Mouse (Mus musculus) left cerebral cortex, adult 18-20 months (tissue): ENCODE measurements around the gene Zfp653. TPM values are rescaled to one million over a fixed set of nuclear protein-coding genes. Genes with fewer than 3 reads are reported as not detected.

Experiments
- DNase-seq, 2 experiments: peaks; one replicate each; pipeline ENCODE4 v3.0.0; 2021 to 2022; ENCODE audit warnings: low spot score in 2 of 2, mixed read lengths in 1 of 2
- total RNA-seq, 2 experiments: library from RNA; stranded (reverse); gene quantifications; 2 replicates each; pipeline ENCODE4 v1.2.3; 2021

Gene Zfp653
- total RNA-seq, 2 experiments from 2014 or later: 19.8 to 21.1 TPM

DNA sequence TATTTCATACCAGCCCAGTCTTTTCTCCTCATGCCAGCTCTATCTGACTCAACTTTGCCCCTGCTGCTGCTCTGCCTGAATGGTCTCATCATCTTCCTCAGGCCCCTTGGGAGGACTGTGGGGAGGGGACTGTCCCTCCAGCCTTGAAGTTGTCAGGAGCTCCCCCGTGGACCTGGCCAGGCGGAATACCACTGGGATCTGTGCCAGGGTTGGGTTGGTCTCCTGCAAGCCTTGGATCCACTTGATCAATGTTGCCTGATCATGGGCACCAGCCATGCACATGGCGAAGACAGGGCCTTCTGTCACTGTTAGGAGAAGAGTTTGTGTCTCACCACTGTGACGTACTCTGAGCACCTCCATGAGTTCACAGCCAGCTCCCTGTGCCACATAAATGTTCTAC lies 1.1 kb upstream of the Zfp653 start:
- DNase-seq: no peak

DNA sequence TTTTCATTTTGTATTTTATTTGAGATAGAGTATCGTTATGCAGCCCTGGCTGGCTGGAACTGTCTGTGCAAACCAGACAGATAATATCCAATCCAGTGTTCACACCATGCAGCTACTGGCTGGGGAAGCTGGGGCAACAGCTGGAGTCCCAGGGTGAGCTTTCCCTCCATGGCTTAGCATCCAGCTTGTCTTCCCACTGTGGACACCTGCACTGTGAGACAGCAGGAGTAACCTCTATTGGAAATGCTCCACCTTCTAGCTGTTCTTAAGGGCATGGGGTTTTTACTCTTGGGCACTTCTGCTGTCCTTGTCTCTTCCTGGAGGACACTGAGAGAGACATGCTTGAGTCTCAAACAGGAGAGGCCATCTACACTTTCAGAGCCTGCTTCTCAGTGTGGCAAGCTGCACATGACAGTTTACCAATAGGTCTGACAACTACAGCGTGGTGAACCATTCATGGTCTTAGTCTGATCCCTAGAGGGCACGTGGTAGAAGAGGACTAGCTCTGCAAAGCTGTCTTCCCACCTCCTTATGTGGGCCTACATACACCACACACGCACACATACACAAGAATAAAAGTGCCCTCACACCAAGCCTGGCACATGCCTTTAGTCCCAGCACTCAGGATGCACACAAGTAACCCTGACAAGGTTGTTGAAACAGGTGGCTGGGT lies 1.2 kb downstream of the Zfp653 start:
- no peak for DNase-seq

DNA sequence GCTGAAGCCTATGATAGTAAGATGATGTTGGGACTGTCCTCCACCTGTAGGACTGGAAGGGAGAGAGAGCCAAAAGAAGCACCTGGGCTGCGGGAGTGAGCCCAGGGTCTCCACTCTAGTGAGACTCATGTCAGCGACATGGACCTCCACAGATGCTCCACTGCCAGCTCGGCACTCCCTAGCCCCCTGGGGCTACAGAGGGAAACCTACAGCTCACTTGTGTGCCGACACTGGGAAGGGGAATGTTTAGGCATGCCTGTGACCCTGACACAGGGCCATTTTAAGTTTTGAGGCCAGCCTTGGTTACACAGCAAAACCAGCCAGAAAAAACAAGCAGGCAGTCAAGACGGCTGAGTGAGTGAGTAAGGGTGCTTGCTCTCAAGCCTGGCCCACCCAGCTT lies 4.0 kb downstream of the Zfp653 start:
- no peak for DNase-seq

DNA sequence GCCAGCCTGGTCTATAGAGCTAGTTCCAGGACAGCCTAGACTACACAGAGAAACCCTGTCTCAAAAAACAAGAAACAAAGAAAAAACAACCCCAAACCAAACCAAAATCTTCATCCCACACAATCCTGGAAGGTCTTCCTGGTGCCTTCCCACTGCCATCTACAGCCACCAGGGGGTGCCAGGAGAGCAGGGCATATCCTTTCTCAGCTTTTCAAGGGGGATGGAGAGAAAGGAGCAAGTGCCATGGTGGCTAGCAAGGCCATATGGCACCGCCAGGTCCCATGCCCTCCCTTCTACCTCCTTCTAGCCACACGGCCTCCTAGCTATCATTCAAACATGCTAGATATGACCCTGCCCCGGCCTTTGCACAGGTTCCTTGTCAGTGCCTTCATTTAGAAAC lies 4.7 kb downstream of the Zfp653 start:
- peak; percentile 56 to 69 for DNase-seq

DNA sequence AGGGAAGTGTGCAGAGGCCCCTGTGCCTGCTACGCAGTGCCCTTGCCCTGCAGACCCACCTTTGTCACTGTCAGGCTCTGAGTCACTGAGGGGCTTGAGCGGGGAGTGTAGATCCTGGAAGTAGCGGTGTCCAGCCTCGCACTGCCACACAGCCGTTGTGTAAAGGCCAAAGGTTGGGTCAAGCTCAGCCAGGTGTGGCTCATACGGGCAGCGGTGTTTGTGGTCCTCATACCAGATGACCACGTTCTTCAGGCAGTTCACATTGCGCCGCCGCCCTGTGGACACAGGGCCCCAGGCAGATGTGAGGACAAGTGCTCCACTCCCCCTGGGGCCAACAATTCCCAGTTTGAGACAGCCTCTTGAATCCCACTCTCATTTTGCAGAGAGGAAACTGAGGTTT lies 5.5 kb downstream of the Zfp653 start:
- DNase-seq: no peak

DNA sequence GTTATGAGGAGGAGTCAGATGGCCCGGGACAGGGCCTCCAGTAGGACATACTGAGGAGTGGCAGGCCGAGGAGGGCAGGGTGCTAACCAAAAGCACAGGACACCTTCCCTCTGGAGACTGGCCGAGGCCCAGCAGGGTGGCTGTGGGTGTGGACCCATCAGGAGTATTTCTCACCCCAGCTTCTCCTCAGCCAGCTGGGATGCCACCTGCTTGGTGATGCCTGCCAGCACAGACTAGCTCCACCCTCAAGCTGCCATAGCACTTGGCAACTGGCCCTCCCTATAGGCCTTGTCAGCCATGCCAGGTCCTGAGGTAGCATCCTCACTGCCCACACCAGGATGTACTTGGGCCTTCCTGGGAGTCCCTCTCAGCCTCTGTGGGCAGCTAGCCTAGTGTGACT lies 6.8 kb downstream of the Zfp653 start:
- DNase-seq: peak in 1 of 2 experiments; percentile 61

DNA sequence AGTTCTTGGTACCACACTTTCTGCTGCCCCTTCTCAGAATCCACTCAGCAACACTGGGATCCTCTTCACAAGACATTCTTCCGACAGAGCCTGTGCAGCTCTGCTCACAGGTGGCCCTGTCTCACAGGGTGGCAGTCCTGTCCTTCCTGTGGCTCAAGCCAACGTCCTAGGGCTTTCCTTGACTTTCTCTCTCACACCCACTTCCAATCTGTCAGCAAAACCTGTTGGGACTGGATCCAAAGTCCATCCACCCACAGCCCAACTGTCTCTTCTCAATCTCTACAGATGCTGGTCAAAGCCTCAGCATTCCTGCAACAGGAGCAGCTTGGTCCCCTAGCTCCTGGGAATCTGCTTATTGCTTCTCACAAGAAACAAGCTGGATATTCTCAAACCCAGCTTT lies 9.8 kb downstream of the Zfp653 start:
- peak; percentile 65 to 82 for DNase-seq

DNA sequence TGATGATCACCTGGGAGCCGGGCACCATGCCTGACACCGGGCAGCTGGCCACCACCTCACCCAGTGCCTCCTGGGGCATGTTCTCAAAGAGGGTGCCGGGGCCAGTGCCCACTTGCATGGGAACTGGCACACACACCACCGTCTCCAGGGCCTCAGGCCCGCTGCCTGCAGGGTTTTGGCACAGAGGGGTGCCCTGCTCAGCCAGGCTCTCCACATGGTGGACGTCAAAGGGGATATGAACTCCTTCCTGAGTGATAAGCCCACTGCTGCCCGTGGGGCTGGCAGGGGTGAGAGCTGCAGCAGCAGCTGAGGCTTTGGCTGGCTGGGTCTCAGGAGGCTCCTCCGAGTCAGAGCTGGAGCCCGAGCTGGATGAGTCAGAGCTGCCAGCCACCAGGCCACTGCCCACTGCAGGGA lies 13.2 kb downstream of the Zfp653 start:
- DNase-seq: no peak

DNA sequence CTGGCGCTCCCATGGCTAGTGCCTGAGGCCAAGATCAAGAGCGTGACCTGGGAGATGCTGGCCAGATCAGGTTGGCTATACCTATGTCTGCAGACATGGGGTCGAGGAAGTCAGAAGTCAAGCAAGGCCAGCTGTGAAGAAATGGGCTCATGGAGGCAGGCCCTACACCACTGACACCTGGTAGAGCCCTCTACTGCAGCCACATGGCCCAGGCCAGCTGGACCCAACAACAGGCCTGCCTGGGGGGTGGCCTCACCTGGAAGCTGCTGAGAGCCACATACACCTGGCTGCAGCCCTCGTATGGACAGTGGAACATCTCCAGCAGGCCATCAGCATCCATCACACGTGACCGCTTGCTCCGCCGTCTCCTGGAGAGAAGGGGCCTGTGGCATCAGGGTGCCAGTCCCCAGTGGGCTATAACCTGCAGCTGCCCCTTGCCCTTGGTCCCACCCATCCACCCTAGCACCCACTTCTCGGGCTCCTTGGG lies 14.1 kb downstream of the Zfp653 start:
- no peak for DNase-seq

DNA sequence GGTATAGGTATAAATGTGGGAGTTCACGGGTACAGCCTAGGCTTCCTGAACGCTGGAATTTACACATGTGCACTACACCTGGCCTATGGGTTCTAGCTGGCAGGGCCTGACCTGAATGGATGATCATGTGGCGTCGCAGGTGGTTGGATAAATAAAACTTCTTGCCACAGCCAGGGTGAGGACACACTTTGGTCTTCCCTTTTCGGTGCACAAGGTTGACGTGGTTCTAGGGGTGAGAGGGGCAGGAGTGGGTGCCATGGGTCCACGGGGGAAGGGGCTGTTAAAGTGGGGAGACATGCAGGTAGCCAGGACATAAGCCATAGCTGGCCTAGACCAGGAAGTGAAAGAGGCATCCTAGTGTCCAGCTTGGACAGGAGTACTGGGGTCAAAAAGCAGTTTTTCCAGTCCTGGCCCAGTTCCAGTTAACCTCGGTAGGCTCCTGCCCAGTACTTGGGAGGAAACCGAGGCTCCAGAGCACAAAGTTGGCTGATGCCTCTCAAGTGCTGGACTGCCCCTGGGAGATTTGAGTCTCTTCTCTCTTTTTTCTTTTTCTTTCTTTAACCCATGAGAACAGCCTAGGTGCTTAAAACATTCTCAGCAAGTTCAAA lies 14.8 kb downstream of the Zfp653 start:
- no peak for DNase-seq

DNA sequence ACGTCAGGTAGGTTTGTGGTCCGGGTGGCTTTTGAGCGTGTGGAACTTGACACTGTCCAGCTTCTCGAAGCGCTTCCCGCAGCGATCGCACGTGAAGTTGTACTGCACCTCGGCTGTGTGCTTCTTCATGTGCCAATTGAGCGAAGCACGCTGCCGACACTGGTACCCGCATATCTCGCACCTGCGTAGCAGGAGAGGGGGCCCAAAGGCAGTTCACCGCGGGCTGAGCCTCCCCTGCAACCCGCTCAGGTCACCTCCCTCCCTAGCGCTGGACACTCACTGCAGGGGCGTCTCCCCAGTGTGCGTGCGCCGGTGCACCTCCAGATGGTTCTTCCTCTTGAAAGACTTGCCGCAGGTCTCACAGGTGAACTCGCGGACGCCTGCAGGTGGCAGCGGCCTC lies 15.5 kb downstream of the Zfp653 start:
- DNase-seq: no peak

DNA sequence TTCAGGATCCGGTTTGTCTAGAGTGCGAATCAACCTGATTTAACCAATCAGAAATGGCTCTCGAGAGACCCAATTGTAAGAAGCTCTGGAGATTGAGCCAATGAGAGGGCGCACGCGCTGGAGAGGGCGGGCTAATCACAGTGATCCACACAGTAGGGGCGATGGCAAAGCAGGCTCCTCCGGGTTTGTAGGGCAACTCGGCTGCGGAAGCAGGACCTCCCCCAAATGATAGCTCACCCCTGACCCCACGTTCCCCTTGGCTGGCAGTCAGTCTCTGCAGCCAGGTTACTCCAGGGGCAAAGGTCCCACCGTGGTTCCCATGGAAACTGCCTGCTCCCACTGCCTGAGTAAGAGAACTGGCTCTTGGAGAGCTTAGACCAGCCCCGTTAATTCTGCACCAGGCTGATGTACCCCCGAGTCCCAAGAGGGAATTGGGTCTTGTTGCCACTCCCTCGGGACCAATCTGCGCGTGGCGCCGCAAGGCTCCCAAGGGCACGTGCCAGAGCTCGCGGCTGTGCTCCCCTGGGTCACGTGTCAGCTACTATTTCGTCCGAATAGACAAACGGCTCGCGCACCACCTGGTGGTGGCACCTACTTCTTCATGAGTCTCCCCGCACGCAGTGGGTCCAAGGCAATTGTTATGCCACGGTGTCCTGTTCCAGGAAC lies 16.6 kb downstream of the Zfp653 start:
- DNase-seq: peak; percentile 73 to 77

DNA sequence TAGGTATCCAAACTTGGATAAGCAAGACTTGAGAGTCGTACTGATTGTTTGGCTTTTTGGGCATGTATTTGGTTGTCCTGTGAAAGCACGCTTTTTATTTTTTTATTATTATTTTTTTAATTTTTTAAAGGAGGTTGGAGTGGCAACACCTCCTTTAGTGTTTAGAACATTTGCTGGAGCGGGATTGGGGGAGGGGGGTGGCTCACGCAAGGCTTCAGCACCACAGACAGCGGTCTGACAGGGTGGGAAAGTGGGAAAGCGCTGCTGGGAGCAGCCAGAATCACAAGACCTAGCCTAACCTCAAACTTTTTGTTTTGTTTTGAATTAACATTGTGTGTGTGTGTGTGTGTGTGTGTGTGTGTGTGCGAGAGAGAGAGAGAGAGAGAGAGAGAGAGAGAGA lies 17.5 kb downstream of the Zfp653 start:
- DNase-seq: no peak

DNA sequence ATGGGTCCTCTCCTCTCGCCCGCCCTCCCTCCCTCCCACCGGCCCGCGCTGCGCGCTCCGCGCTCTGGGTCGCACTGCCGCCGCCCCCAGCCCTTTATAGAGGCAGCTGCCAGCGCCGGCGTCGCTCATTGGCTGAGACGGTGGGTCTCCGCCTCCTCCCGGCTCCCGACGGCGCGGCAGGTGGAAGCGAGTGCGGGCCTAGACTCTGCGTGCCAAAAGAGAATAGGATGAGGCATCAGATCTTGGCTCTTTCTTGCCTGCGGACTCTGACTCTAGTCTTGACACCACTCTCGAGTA lies 19.3 kb downstream of the Zfp653 start, which contains the start of gene Elavl3:
TSS of gene Elavl3 (minus strand) at position 66 of the 297 bp plus-strand sequence.
- DNase-seq: peak; percentile 84 to 88

DNA sequence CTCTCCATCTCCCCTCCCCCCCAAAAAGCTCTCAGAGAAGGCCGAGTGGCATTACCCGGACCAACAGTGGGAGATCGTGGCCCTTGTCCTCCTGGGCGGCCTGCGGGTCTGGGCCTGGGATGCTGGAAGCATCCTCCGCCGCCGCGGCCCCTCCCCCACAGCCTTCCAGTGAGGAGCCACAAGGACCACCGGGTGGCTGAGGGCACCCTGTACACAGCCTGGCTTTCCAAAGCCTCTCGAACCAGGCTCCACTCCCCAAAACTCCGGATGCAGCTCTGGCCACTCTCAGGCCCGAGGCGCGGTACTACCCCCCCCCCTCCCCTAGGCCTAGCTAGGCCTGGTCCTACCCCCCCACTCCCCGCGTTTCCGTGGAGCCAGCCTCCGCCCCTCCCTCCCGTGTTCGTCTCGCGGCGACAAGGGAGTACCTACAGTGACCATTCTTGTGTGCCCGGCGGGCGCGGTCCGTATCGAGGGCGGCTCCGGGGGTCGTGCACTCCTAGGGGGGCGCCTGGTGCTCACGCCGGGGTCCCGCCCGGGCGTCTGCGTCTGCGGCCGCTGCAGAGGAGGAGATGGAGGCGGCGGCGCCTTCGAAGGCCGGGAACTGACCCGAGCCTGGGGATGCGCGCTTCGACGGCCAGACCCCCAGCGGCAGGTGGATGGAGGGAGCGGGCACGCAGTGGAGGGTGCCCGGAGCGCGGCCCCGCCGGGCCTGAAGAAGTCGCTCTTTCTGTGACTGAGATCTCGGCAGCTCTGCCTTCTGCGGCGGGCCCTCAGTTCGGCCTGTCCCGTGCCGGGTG lies 19.8 kb downstream of the Zfp653 start:
- peak; percentile 48 to 49 for DNase-seq

DNA sequence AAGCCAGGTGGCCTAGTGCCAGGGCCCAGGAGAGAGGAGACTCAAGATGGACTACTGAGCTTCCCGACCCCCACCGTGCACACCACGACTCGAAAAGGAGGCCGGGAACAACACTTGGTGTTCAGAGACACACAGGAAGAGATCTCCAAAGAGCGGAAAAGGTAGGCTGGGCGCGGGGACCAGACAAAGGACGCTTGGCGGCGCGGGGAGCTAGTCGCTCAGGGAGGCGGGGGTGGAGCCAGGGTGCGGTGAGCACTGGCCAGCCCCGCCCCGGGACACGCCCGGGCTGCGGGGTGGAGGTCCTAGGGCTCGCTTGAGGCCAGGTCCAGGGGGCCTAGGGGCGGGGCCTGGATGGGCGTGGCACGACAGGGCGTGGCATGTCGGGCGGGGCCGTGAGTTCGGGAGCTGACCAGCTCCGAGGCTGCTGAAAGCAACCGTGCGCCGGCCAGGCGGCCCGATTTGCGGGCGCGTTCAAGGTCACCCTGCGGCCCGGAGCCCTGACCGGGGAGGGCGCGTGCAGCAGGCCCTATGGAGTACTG lies 20.8 kb downstream of the Zfp653 start:
- DNase-seq: peak; percentile 67 to 77

DNA sequence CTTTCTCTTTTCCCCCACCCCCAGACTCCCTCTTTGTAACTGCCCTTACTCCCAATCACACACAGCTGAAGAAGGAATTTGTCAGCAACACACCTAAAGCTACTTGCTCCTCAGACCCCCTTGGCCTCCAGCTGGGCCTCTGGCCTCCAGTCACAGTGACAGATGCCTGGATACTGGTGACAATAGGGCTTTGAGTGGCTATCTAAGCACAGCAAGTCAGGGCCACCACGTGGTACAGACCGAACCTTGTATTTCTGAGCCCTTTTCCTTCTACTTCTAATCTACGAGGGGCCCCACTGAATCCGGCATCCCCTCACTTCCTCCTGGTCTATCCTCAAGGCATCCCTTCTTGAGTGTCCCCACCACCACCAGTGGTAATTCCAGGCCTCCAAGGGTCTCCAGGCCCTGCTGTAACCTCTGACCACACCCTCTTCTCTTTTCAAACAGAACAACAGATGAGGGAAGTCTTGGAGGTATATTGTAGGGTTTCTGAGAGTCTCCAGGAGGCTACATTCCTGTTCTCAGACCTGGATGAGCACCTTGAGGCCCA lies 21.4 kb downstream of the Zfp653 start:
- no peak for DNase-seq

DNA sequence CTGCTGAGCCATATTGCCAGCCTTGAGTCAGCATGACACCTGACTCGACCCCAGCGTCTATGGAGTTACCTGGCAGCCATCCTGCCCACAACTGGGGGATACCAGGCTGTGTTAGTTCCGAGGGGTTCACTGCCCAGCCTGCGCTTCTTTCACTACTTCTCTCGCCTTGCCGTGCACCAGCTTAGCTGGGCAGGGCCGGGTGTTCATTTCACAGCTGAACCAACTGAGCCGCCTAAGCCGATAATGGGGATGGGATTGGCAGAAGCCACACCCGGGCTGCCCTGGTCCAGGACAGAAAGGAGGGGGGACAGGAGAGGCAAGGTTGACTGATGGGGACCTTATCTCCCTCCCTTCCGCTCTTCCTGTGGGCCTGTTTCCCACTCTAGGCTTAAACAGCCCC lies 21.9 kb downstream of the Zfp653 start:
- DNase-seq: no peak

DNA sequence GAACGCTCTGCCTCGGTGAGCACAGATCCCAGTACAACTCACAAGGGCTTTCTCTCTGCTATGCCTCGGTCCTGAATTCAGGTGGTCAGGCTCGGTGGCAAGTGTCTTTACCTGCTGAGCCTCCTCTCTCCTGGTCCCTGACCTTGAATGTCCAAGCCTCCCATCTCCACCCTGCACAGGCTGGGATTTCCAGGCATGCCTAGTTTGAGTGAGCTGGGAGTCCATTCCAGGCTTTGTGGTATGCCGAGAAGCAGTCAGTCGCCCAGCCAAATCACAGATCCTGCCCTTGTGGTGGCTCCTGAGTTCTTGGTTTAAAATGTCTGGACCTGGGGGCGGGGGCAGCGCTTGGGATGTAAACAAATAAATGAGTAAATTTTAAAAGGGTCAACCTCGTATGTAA lies 23.8 kb downstream of the Zfp653 start:
- no peak for DNase-seq

DNA sequence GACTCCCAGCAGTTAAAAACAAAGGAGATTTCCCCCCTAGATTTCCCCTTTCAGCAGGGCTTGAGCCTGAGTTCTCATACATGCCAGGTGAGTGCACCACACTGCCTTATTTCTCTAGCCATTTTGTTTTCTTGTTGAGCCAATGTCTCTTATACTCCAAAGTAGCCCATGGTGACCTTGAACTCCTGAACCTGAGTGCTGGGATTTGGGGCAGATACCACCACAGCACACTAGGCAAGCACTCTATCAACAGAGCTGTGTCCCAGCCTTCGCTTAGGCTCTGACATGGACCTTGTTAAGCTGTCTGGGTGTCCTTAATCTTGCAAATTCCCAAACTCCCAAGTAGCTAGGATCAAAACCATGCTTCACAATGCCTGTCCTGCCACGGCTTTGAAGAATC lies 29.3 kb downstream of the Zfp653 start:
- DNase-seq: no peak

DNA sequence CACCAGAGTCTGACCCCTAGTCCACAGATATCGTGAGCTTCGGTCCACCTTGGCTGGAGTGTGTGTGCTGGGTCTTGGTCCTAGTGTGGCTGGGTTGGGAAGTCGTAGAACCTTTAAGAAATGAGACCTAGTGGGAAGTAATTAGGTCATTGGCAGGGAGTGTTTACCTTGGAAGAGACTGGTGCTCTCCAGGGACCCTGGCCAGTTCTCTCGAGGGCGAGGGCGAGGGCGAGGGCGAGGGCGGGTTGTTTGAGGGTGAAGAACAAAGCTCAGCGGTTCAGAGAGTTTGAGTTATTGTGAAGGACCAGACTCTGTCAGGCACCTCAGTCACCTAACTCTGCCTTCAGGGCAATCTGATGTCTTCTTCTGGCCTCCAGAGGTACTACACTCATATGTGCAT lies 33.4 kb downstream of the Zfp653 start:
- no peak for DNase-seq
